Mouse (Mus musculus): ENCODE measurements around the gene 2310039H08Rik.

DNA sequence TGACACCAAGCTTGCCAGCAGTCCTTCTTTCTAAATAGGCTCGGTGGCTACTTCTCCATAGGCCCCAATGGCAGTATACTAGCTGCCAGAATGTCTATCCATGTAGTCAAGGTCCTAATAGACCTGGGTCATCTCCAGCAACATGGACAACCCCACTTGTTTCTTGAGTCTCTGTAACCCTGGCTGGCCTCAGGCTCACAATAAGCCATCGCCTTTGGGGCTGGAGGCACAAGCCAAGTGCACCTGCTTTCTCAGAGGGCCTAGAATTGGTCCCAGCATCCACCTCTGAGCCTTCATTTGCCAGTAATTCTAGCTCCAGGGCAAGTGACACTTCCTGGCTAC lies 1.7 kb downstream of the 2310039H08Rik start:
- TF ChIP-seq POLR2A (IDR thresholded peaks at IDR 0.05; ENCODE audit: borderline replicate concordance, low read depth, low read length): no peak
- no peak for TF ChIP-seq CTCF (IDR thresholded peaks at IDR 0.05; ENCODE audit: low read depth, low read length)

All from bone marrow macrophage, adult 2 months (primary cell).